Mouse (Mus musculus) kidney, adult 18-20 months (tissue): ENCODE results near the gene Fads6.

Experiments used
- DNase-seq: peaks from one replicate; pipeline ENCODE4 v3.0.0; 2021

Gene Fads6

DNA sequence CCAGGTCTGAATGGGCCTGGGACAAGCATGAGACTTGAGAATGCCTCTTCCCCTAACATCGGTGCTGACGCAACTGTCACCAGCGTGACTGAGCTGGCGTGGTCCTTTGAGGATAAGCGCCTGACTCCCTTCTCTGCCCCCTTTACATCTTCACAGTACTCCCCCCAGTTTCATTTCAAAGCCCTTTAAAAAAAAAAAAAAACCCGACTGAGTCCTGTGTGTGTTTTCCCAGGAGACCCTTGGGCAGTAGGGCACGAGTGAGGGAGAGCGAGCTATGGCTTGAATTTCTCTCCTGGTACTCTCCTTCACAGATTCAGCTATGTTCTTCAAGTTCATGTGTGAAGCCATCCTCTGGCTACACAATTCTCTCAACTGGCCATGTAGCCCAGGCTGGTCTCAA lies 697 bp upstream of the Fads6 start:
- no peak for DNase-seq

DNA sequence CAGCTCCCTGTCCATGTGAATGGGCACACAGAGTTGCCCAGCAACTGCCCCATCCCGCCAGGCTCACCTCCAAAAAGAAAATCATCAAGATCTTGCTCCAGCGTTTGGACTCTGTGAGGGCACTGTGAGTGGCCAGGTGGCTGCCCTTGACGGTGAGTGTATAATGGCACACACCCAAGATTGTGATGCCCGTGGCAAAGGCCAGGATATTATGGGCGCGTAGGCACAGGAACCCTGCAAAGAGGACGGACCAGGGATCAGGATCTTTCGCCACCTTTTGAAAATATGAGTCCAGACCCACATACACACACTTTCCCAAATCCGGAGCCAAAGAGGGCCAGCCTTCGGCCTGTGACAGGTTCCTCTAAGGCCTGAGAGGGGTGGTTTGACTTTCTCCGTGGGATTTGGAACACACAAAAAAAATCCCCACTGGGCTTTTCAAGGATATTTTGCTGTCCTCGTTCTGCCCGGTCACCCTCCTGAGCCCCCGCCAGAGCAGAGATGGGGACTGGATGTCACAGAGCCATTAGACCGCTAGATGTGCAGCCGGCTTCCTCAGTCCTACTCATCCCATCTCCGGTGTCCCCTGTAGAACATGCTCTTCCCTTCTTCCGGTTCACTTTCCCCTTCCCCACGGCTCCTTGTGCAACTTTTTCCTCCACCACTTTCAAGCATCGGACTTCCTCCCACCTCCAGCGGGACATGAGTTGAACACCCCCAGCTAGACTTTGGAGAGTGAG lies 822 bp downstream of the Fads6 start:
- DNase-seq = peak; percentile 52

DNA sequence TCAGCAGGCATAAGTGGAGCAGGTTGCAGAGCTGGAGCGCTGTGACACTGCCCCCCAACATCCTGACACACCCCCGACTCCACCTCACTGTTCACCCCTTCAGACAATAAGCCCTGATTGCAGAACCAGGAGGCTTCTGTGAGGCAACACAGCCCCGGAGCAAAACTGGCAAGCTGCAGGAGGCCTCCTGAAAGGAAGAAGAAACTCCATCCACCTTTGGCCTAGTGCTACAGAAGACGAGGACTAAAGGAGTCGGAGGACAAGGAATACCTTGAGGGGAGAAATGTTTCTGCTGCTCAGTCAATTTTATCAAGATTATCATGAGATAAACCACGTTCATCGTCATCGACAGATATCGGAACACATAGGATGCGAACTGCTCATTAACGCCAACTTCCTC lies 1.5 kb downstream of the Fads6 start:
- no peak for DNase-seq

DNA sequence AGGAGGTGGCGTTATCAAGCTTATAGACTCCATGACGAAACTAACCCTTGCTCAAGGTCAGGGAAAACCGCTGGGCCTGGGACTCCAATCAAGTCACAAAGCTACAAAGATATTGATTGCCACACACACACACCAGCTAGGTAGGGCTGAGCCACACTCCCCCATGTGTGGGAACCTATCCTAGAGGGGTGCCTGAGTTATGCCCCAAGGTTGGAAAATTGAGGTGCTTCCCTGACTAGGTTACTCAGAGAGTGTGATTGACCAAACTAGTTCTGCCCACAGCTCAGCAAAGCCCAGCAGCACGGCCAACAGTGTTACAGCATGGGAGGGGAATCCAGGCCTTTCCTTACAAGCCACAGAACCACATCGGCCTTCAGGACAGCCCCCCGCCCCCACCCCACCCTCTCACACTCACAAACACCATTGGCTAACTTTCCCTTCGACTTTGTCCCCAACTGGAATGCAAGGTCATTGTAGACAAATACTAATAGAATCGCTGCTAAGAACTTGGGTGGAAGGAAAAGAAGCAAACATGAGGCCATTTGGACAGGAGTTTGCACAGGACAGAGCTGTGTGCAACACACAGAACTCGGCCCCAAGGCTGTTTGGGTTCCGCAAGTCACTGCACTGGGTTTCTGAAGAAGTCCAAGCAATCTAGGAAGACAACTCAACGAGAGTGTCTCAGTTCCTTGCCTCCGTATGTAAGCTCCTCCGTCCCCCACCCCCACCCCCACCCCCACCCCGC lies 4.7 kb downstream of the Fads6 start:
- DNase-seq = peak; percentile 49

DNA sequence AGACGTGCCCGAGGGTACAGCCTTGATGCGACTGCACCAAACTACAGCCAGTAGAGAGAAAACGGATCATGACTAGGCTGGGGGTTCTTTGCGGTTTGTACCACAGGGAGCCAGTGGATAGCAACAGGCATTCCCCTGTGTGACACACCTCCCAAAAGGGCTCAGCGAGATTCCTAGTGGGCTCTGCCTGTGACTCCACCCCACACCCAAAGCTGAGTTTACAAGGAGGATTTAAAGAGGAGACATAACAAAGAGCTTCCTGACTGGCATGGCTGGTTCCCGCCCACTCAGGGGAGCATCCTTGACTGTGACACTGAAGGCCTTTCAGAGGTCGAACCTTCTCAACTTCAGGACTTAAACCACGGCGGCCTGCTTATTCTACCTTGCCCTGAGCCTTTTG lies 6.0 kb downstream of the Fads6 start:
- no peak for DNase-seq

DNA sequence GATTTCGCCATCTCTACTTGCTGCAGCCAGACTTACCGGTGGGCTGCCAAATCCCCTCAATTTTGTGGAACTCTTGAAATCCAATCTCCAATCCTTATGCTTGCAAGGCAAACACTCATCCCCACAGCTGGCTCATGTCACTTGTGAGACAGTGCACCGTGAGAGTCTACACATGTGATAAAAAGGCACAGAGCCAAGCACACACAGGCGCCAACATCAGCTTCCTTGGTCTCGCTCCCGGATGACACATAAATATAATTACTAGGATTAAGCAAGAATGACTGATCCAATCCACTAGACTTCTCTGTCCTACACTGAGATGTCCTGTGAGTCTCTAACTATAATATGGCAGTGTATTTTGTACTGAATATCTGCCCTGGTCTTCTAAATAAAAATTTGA lies 6.5 kb downstream of the Fads6 start:
- DNase-seq = peak; percentile 52

- DNase-seq = no peak
These were observed 7.1 kb downstream of the Fads6 start for GRCm38 (mm10) chr11:115290314-115290713.

- no peak for DNase-seq
These were observed 7.6 kb downstream of the Fads6 start for GRCm38 (mm10) chr11:115289885-115290284.

DNA sequence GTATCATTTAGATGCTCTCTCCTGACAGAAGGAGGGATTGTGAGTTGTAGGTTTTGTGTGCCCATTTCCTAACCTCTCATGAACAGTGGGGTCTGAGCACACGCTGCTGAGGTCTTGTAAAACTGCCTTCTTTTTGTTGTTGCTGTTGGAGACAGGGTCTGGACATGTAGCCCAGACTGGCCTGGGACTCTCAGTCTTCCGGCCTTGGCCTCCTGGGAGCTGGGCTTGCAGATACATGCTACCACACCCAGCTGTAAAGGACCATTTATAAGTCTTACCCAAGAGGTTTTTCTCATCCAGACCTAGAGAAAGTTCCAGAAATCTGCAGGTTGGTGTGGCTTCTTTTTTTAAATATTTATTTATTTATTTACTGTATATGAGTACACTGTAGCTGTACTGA lies 9.2 kb downstream of the Fads6 start:
- DNase-seq = no peak

GRCm38 (mm10) chr11:115287386-115287785 lies 10.1 kb downstream of the Fads6 start:
- DNase-seq = no peak

GRCm38 (mm10) chr11:115286201-115286993 lies 11.1 kb downstream of the Fads6 start:
- DNase-seq = no peak

- no peak for DNase-seq
These were observed 12.2 kb downstream of the Fads6 start for GRCm38 (mm10) chr11:115285282-115285681.

DNA sequence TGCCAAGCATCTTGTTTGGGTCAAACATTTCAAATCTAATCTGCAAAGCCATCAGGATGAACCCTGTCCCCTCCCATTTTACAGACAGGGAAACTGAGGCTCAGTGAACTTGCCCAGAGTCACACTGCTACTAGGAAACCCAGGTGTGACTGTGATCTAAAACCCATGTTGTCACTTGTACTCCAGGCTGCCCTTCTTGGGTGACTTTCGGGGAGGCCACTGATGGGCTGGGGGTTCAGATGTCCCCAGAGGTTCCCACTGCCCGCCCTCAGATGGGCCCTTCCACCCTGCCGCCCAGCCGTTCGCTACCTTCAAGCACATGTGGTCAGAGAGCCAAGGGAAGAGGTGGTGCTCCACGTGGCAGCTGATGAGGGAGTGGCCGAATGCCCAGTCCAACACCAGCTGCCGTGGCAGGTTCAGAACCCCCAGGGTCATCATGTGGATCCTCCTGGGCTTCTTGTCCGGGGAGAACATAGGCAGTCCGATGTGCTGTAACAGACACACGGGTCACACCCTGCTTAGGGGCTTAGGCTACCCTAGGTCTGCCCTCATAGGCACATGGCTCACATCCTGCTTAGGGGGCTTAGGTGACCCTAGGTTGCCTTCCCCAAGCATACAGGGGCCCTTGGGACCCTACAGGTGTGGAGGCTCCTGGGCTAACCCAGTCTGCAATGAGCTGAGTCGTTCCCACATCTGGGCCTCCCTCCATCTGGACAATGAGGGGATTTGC lies 13.4 kb downstream of the Fads6 start:
- DNase-seq = no peak

- no peak for DNase-seq
These were observed 14.0 kb downstream of the Fads6 start for GRCm38 (mm10) chr11:115283486-115283765.

DNA sequence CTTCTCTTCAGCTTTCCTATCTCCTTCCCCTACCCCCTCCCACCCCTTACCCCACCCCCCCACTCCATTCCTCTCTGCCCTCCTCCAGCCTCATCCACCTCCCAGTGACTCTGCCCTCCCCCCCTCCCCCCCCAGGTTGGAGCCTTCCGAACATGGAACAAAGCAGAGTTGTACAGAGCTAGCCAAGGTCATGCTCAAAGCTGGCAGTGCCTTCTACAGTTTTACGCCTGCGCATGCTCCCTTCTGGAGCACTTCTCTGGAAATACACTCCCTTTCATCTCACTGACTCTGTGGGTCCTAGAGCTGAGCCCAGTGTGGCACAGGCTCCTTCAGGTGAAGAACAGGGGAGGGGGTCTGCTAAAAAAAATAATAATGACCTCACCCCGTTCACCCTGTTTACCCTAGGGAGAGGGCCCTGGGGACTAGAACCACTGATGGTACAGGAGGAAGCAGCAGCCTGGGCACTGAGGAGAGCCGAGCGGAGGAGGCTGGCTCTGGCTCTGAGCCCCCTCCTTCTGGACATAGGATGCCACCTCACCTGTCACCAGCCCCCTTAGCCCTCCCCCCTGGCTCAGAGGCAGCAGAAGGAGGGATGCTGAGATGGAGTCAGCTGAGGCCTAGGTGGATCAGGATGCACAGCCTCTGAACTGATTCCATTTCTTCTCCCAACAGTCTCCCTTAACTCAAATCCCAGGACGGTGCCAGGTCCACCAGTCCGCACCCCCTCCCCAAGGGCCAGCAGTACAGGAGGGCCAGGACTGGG lies 14.6 kb downstream of the Fads6 start:
- no peak for DNase-seq

DNA sequence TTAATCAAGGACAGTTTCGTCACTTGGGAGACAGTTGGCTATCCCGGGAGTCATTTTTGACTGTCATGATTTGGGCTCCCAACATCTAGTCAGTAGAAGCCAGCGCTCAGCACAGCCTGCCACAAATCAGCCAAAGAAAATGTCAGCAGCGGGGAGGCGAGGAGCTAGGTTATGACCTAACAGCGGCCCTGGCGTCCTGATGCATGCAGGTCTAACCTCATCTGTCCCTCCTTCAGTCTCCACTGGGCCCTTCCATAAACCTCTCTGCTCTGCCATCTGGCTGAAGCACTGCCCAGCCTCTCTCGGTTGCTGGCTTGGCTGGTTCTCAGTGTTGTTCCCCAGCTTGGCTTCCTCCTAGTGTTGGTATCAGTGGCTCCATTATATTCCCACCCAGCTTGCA lies 15.2 kb downstream of the Fads6 start:
- no peak for DNase-seq

DNA sequence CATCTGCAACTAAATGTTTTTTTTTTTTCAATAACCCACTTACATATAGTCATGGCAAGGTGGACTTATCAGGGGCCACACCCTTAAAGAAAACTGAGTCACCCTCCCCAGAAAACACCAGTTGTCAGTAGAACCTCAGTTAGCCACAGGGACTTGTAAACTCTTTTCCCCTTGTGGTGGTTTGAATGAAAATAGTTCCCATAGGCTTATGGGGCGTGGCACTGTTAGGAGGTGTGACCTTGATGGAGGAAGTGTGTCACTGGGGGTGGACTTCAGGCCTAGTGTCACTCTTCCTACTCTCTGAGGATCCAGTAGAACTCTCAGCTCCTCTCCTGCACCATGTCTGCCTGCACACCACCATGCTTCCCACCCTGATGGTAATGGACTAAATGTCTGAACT lies 17.7 kb downstream of the Fads6 start:
- no peak for DNase-seq

GRCm38 (mm10) chr11:115278176-115278575 lies 19.3 kb downstream of the Fads6 start:
- no peak for DNase-seq

GRCm38 (mm10) chr11:115277604-115277975 lies 19.9 kb downstream of the Fads6 start:
- no peak for DNase-seq

DNA sequence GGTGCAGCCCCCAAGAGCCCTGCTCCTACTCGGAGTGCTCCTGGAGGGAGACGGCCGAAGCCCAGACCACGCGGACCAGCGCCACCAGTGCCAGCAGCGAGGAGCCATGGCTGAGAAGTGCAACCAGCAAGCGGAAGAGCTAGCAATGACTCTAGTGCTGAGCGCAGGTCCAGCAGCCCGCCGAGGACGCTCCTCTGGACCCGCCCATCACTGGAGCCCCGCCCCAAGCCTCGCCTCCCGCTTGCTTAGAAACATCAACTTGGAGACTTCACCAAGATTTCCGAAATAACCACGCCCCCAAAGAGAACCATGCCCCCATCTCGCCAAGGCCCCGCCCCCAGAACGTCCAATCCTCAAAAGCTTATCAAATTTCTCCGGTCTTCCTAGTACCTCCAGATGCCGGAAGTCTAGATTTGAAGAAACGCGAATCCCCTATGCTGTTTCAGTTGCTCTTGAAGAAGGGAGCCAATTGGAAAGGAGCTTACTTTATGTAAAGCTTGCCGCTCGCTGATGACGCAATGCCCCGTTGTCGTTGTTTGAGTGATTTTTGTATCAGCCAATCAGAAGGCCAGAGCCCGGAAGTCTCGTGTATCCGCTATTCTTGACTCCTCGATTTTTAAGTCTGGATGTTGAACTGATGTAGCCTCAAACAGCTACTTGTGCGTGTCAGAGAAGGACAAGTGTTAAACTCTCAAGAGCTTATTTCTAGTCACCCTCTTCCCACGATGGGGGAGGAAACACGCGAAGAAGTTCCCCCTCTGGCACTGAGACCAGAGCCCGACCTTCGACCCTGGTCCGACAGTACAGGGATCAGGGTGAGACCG lies 20.5 kb downstream of the Fads6 start, which contains the start of gene Fdxr:
Fdxr (minus strand) TSS at position 271 of the 824 bp plus-strand sequence.
- DNase-seq = peak; percentile 98

- DNase-seq = no peak
These were observed 21.5 kb downstream of the Fads6 start for GRCm38 (mm10) chr11:115275954-115276353.

- no peak for DNase-seq
These were observed 22.0 kb downstream of the Fads6 start for GRCm38 (mm10) chr11:115275509-115275908.
